Mouse (Mus musculus) bone marrow, adult 2 months (tissue): ENCODE results near the gene Ubac1.

Source experiments
- CTCF ChIP-seq: fragments of 200-500 bp; IDR thresholded peaks from 2 replicates; pipeline ENCODE4 v1.5.1; 2011; ENCODE audit warnings: low read length, control low read depth; ENCODE audit not compliant: control insufficient read depth, insufficient read depth
- POLR2A ChIP-seq: fragments of 200-500 bp; IDR thresholded peaks from 2 replicates; pipeline ENCODE4 v1.6.1; 2011; ENCODE audit warnings: low read depth, mild to moderate bottlenecking, control low read depth, low read length, borderline replicate concordance; ENCODE audit not compliant: control insufficient read depth

DNA sequence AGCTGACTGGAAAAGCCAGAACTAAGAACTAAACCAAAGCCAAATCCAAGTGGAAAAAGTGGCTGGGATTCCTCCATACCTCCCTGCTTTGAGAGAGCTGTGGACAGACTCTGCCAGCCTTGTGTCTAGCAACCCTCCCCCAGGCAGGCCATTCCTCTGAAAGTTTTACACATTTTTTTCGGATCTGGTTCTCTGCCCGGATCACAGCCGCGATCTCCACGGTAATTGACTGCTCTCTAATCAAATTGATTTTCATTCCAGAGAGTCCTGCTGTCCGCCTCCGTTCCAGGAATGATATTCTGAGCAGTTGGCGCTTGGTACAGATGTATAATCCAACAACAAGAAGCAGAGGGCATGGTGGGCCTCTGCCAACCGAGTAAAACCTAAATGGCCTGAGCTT lies 22.7 kb upstream of the Ubac1 start:
- TF ChIP-seq CTCF (no peak), POLR2A (no peak)
